Mouse (Mus musculus) heart, adult 2 months (tissue): ENCODE measurements around the gene Naa80. TPM values are rescaled to one million over a fixed set of nuclear protein-coding genes. Genes with fewer than 3 reads are reported as not detected.

Experiments
- DNase-seq, 2 experiments: peaks; one replicate each; pipeline ENCODE4 v3.0.0; 2021
- H3K27ac ChIP-seq: fragments of 200-600 bp; 2 replicates; pipeline ENCODE4 v1.8.1; 2022
- H3K27me3 ChIP-seq: fragments of 200-500 bp; 2 replicates; pipeline ENCODE4 v1.6.1; 2012; ENCODE audit warnings: mild to moderate bottlenecking, low read length, inconsistent platforms, mixed read lengths; ENCODE audit not compliant: control insufficient read depth, insufficient read depth
- H3K36me3 ChIP-seq: fragments of 200-500 bp; 2 replicates; pipeline ENCODE4 v1.6.1; 2012; ENCODE audit warnings: low read length, inconsistent platforms; ENCODE audit not compliant: control insufficient read depth, insufficient read depth
- H3K4me1 ChIP-seq: fragments of 200-500 bp; 2 replicates; pipeline ENCODE4 v1.6.1; 2011; ENCODE audit warnings: low read length; ENCODE audit not compliant: control insufficient read depth, insufficient read depth
- H3K4me3 ChIP-seq: fragments of 200-600 bp; 2 replicates; pipeline ENCODE4 v1.8.1; 2022
- H3K79me2 ChIP-seq: fragments of 200-500 bp; replicated peaks from 2 replicates; pipeline ENCODE4 v1.6.1; 2012; ENCODE audit warnings: mild to moderate bottlenecking, inconsistent platforms, low read length, moderate library complexity, mixed read lengths; ENCODE audit not compliant: control insufficient read depth, insufficient read depth
- H3K9ac ChIP-seq: fragments of 200-500 bp; 2 replicates; pipeline ENCODE4 v1.6.1; 2012; ENCODE audit warnings: low read depth, mild to moderate bottlenecking, control low read depth, inconsistent platforms, low read length, mixed read lengths
- CTCF ChIP-seq: fragments of 200-600 bp; IDR thresholded peaks from 2 replicates; pipeline ENCODE4 v1.8.1; 2022; ENCODE audit warnings: antibody characterized with exemption, mild to moderate bottlenecking, moderate library complexity
- EP300 ChIP-seq: fragments of 200-500 bp; IDR thresholded peaks from 2 replicates; pipeline ENCODE4 v1.6.1; 2011; ENCODE audit warnings: low read depth, low read length, control low read depth; ENCODE audit not compliant: insufficient read depth
- POLR2A ChIP-seq: fragments of 200-500 bp; IDR thresholded peaks from 2 replicates; pipeline ENCODE4 v1.6.1; 2011; ENCODE audit warnings: mild to moderate bottlenecking, low read depth, low read length, control low read depth; ENCODE audit not compliant: insufficient read depth
- WGBS: fragments of 180-500 bp; shearing (Covaris S2); methylation state at CpG from one replicate; pipeline ENCODE4 v1.1.7; 2018; 5-methylcytosine and 5-hydroxymethylcytosine counted together
- intact Hi-C: fragments of 180-260 bp; cut with DNase I; formaldehyde crosslinking; loops from one replicate; pipeline ENCODE4 v1.15.1; 2025
- polyA plus RNA-seq: library from polyadenylated mRNA; depleted of rRNA; stranded (reverse); fragments of >200 nt; gene quantifications from 2 replicates; pipeline ENCODE4 v1.2.3, GENCODE M21; 2012
- total RNA-seq, 2 experiments: library from RNA; stranded (reverse); gene quantifications; 2 replicates each; pipeline ENCODE4 v1.2.3; 2021

The Naa80 gene
- total and polyA plus RNA-seq, 3 experiments: 14.9 to 45.4 (median 17.4) TPM

GRCm38 (mm10) chr9:107577871-107578270 lies 816 bp upstream of the Naa80 start:
- H3K9ac ChIP-seq: no peak overlapping the region
- TF ChIP-seq CTCF (no peak), POLR2A (no peak), EP300 (no peak)
- no peaks in the 10 kb centered on the region for H3K36me3 ChIP-seq
- H3K4me1 ChIP-seq: peaks cover 15% of the 10 kb centered on the region
- H3K4me3 ChIP-seq: no peak overlapping the region
- 86% methylated on average over 10 of the region's 10 CpGs for WGBS
- no peak overlapping the region for H3K27ac ChIP-seq
- H3K27me3 ChIP-seq: no peaks in the 10 kb centered on the region
- DNase-seq: no peak
- no peaks in the 10 kb centered on the region for H3K79me2 ChIP-seq
- intact Hi-C loops: no loop called here

DNA sequence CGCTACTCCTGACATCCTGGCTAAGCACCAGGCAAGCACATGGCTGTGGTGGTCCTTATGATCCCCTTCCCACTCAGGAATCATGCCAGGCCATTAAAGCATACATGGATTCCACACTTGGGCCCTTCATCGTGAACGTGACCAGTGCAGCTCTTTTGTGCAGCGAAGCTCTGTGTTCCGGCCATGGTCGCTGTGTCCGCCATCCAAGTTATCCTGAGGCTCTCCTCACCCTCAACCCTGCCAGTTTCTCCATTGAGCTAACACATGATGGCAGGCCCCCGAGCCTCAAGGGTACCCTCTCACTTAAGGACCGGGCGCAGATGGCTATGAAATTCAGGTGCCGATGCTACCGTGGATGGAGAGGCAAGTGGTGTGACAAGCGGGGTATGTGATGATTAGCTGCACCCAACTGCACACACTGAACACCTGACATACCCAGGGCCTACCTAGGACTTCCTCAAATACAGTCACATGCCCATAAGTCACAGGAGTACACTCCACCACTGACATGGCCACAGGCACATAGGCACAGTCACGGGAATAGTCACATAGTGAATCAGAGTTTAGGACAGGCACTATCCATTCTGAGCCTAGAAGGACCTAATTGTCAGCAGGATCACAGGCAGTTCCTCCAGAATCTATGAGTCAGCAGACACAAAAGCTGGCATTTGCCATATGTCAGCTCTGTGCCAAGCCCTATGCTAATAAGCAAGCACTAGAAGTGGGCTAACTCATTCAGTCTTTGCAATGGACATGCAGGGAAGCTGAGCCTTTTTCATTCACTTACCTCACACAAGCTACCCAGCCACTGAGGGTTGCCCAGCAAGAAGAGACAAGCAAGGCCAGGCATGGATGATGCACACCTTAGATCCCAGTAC lies 575 bp downstream of the Naa80 start:
- H3K4me3 ChIP-seq: no peak overlapping the region
- no peaks in the 10 kb centered on the region for H3K36me3 ChIP-seq
- H3K27me3 ChIP-seq: no peaks in the 10 kb centered on the region
- intact Hi-C loops: no loop called here
- no peak for DNase-seq
- peaks cover 15% of the 10 kb centered on the region for H3K4me1 ChIP-seq
- H3K79me2 ChIP-seq: no peaks in the 10 kb centered on the region
- H3K9ac ChIP-seq: no peak overlapping the region
- 93% methylated on average over 14 of the region's 14 CpGs for WGBS
- TF ChIP-seq POLR2A (no peak), EP300 (no peak), CTCF (no peak)
- peak overlapping the region; percentile 95; the same call in 1 of the 2 replicates for H3K27ac ChIP-seq

DNA sequence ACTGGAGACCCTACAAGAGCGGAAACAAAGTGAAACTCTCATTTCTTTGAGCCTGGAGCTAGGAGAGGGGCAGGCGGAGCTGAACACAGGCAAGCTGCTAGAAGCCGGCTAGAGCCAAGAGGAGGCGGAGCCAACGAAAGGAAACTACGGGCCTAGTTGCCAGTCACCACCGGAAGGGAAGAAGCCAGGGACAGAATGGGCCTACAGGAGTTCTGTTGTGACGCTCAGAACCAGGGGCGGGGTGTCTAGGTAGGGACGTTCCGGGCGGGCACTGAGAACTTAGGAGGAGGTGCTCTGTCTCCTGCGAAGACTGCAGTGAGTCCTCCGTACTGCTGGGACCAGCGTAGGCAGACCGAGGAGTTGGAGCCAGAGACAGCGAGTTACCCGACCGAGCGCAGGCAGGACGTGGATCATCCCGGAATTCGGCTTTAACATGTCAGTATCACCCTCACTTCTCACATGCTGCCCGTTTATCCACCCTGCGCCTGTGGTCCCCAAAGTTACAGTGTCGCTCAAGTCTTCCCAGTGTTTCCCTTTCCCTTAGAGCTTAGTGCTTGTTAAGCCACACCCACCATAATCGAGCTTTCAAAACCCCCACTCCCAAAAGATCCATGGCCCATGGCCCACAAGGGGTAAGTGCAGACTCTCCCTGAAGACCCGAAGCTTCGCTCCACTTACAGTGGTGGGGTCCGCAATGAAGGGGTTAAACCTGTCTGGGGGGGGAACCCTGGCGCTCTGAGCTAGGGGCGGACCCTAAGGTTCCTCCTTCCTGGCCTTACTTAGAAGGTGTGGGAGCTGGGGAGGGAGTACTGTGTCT lies 2.0 kb downstream of the Naa80 start, which contains the start of gene Hyal3:
TSS of gene Hyal3 (plus strand) at position 318 of the 817 bp plus-strand sequence.
- Histone ChIP-seq H3K79me2 (no peaks in the 10 kb centered on the region), H3K27ac (peak within 1 kb of the TSS; percentile 95), H3K27me3 (no peaks in the 10 kb centered on the region), H3K9ac (peak within 1 kb of the TSS; percentile 78), H3K36me3 (no peaks in the 10 kb centered on the region), H3K4me1 (peaks cover 15% of the 10 kb centered on the region), H3K4me3 (peak within 1 kb of the TSS; percentile 72)
- TF ChIP-seq CTCF (no peak), POLR2A (peak; percentile 92), EP300 (peak; percentile 75; the same call in 1 of the 2 replicates)
- intact Hi-C loops: no loop called here
- peak; percentile 89 to 93 for DNase-seq
- under 1% methylated on average over 32 of the region's 32 CpGs for WGBS

GRCm38 (mm10) chr9:107581584-107581983 lies 2.9 kb downstream of the Naa80 start:
- intact Hi-C loops: no loop called here
- DNase-seq: no peak
- H3K4me1 ChIP-seq: peaks cover 13% of the 10 kb centered on the region
- TF ChIP-seq CTCF: no peak
- no peak for TF ChIP-seq POLR2A
- no peak for TF ChIP-seq EP300
- no peak overlapping the region; the same call in 1 of the 2 replicates for H3K9ac ChIP-seq
- no peaks in the 10 kb centered on the region for H3K79me2 ChIP-seq
- H3K4me3 ChIP-seq: no peak overlapping the region
- WGBS: 74% methylated on average over 4 of the region's 4 CpGs
- H3K27me3 ChIP-seq: no peaks in the 10 kb centered on the region
- no peaks in the 10 kb centered on the region for H3K36me3 ChIP-seq
- H3K27ac ChIP-seq: peak overlapping the region; percentile 95

DNA sequence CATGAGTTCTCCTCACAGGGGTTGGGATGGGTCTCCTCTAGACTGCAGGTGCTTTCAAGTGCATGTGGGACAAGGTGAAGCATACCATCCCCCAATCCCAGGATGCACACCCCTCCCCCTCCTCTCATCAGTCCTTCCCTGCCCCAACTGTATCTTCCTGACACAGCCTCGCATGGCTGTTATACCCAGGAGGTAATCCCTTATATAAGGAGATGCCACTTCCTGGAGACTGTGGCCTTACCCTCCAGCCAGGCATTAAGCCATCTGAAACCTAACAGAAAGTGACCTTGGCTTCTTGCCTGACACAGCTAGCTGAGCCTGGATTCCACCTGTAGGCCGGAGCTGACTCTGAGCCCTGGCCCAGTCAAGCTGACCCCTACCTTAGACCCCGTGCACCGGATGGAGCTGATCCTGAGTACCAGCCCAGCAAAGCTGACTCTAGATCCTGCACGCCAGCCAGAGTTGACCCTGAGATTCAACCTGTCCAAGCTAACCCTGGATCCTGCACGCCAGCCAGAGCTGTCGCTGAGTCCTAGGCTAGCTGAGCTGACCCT lies 3.9 kb downstream of the Naa80 start:
- Histone ChIP-seq H3K4me1 (peaks cover 9% of the 10 kb centered on the region), H3K9ac (no peak overlapping the region), H3K27ac (no peak overlapping the region), H3K79me2 (no peaks in the 10 kb centered on the region), H3K36me3 (no peaks in the 10 kb centered on the region), H3K4me3 (no peak overlapping the region), H3K27me3 (no peaks in the 10 kb centered on the region)
- TF ChIP-seq EP300 (no peak), POLR2A (no peak), CTCF (no peak)
- no peak for DNase-seq
- 90% methylated on average over 7 of the region's 7 CpGs for WGBS
- intact Hi-C loops: no loop called here

DNA sequence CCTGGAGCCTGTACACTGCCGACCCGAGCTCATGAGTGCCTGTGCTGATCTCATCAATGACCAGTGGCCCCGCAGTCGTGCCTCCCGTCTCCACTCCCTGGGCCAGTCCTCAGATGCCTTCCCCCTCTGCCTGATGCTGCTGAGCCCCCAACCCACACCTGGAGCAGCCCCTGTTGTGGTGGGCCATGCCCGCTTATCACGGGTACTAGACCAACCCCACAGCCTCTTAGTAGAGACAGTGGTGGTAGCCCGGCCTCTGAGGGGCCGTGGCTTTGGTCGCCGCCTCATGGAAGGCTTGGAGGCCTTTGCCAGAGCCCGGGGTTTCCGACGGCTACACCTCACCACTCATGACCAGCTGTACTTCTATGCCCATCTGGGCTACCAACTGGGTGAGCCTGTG lies 4.5 kb downstream of the Naa80 start:
- Histone ChIP-seq H3K79me2 (no peaks in the 10 kb centered on the region), H3K36me3 (no peaks in the 10 kb centered on the region), H3K9ac (no peak overlapping the region), H3K4me1 (peaks cover 9% of the 10 kb centered on the region), H3K27ac (no peak overlapping the region), H3K4me3 (no peak overlapping the region), H3K27me3 (no peaks in the 10 kb centered on the region)
- intact Hi-C loops: no loop called here
- DNase-seq: no peak
- TF ChIP-seq CTCF (no peak), EP300 (no peak), POLR2A (no peak)
- 92% methylated on average over 14 of the region's 14 CpGs for WGBS
